14 mouse cellular contexts compared by ENCODE assay signal in genomic region chr8:120731582-120731981, GRCm38 (mm10). TPM values are rescaled to one million over a fixed set of nuclear protein-coding genes. Genes with fewer than 3 reads are reported as not detected.
DNase-seq lines count a peak whose midpoint lies in the region; ATAC-seq and TF ChIP-seq lines count a peak whose summit lies in the region.
"Had no signal": no experiment of that assay in that cellular context is flagged by ENCODE, and none has a peak within 500 bp of the region (broad histone marks: within the 10 kb centered on the region; RNA-seq: fewer than 3 reads in every experiment).

No protein-coding gene starts in this region.

- H3K9ac ChIP-seq in forebrain, embryonic 14.5 days (ENCODE audit: low read length), result no peak overlapping the region
- H3K9ac ChIP-seq in midbrain, embryonic 14.5 days (replicated peaks; ENCODE audit: low read length), result no peak overlapping the region
- H3K9ac ChIP-seq in intestine, embryonic 15.5 days, result no peak overlapping the region
- H3K9ac ChIP-seq: heart, embryonic 13.5 days; liver, embryonic 13.5 days had no signal

- peak; percentile 62 for DNase-seq in embryo, embryonic 10 days (ENCODE audit: low spot score)
- no peak for DNase-seq in embryo, embryonic 9.5 days (ENCODE audit: extremely low spot score)
- peak; percentile 16 for DNase-seq in forebrain, embryonic 14.5 days (ENCODE audit: low spot score)
- DNase-seq in midbrain, embryonic 14.5 days, result peak; percentile 71
- DNase-seq in gastrocnemius, adult 18-20 months (ENCODE audit: low spot score), result no peak
- DNase-seq in thymus, postnatal 0 days (ENCODE audit: low spot score), result no peak
- DNase-seq: cerebellum, adult 9-10 months; gastrocnemius, postnatal 10 days; liver, embryonic 13.5 days had no signal

- ATAC-seq in forebrain, embryonic 14.5 days, result no peak
- no peak for ATAC-seq in midbrain, embryonic 14.5 days (ENCODE audit: low FRiP score, low TSS enrichment)
- ATAC-seq in intestine, embryonic 15.5 days, result no peak
- ATAC-seq: activated CD4-positive, CD25-positive, alpha-beta regulatory T cell, adult 4 months; inflammation-experienced regulatory T-cells, adult 6 months had no signal

- no peak overlapping the region for H3K4me2 ChIP-seq in forebrain, embryonic 14.5 days (ENCODE audit: low read length)
- peak overlapping the region; percentile 21 for H3K4me2 ChIP-seq in midbrain, embryonic 14.5 days (ENCODE audit: low read length)
- H3K4me2 ChIP-seq in intestine, embryonic 15.5 days (replicated peaks), result no peak overlapping the region
- H3K4me2 ChIP-seq: heart, embryonic 13.5 days; liver, embryonic 13.5 days had no signal

- no peaks in the 10 kb centered on the region for H3K9me3 ChIP-seq in E14TG2a.4 (ENCODE audit: low read length)
- no peaks in the 10 kb centered on the region for H3K9me3 ChIP-seq in forebrain, embryonic 14.5 days (replicated peaks; ENCODE audit: control insufficient read depth, low read length)
- no peaks in the 10 kb centered on the region for H3K9me3 ChIP-seq in midbrain, embryonic 14.5 days (ENCODE audit: control insufficient read depth, low read length)
- H3K9me3 ChIP-seq in intestine, embryonic 15.5 days, result no peaks in the 10 kb centered on the region
- H3K9me3 ChIP-seq: heart, embryonic 13.5 days; liver, embryonic 13.5 days had no signal

- no peak for TF ChIP-seq CTCF in E14TG2a.4 (conservative IDR thresholded peaks at IDR 0.05; ENCODE audit: low read length)

- 35% methylated on average over 14 of the region's 14 CpGs for WGBS in forebrain, embryonic 14.5 days
- WGBS in midbrain, embryonic 14.5 days, result 17% methylated on average over 14 of the region's 14 CpGs
- 42% methylated on average over 14 of the region's 14 CpGs for WGBS in intestine, embryonic 15.5 days

- no peaks in the 10 kb centered on the region for H3K36me3 ChIP-seq in E14TG2a.4 (ENCODE audit: insufficient read depth, low read length)
- H3K36me3 ChIP-seq in forebrain, embryonic 14.5 days (ENCODE audit: control insufficient read depth, insufficient read depth, low read length), result no peaks in the 10 kb centered on the region
- H3K36me3 ChIP-seq in midbrain, embryonic 14.5 days (ENCODE audit: control insufficient read depth, insufficient read depth, low read length), result no peaks in the 10 kb centered on the region
- no peaks in the 10 kb centered on the region for H3K36me3 ChIP-seq in intestine, embryonic 15.5 days
- H3K36me3 ChIP-seq: heart, embryonic 13.5 days; liver, embryonic 13.5 days had no signal

- H3K27me3 ChIP-seq in E14TG2a.4 (ENCODE audit: insufficient read depth, low read length), result peaks cover 66% of the 10 kb centered on the region
- H3K27me3 ChIP-seq in forebrain, embryonic 14.5 days (replicated peaks; ENCODE audit: control insufficient read depth, insufficient read depth, low read length), result peaks cover 16% of the 10 kb centered on the region
- peaks cover 15% of the 10 kb centered on the region for H3K27me3 ChIP-seq in midbrain, embryonic 14.5 days (ENCODE audit: control insufficient read depth, insufficient read depth, low read length)
- peaks cover 6% of the 10 kb centered on the region; the same call in 1 of the 2 replicates for H3K27me3 ChIP-seq in intestine, embryonic 15.5 days (replicated peaks)

- peaks cover 21% of the 10 kb centered on the region for H3K4me1 ChIP-seq in E14TG2a.4 (replicated peaks; ENCODE audit: low read depth, low read length)
- peaks cover 6% of the 10 kb centered on the region for H3K4me1 ChIP-seq in forebrain, embryonic 14.5 days (ENCODE audit: control insufficient read depth, insufficient read depth, low read length)
- H3K4me1 ChIP-seq in midbrain, embryonic 14.5 days (ENCODE audit: control insufficient read depth, insufficient read depth, low read length), result 0 out of 2 replicates have a peak, but pooled peaks cover 3% of the 10 kb centered on the region
- H3K4me1 ChIP-seq in intestine, embryonic 15.5 days (replicated peaks), result peaks cover 15% of the 10 kb centered on the region

- 0 out of 2 replicates have a peak overlapping the region, but pooled peaks have one; percentile 26 for H3K4me3 ChIP-seq in E14TG2a.4 (replicated peaks; ENCODE audit: low read length)
- no peak overlapping the region for H3K4me3 ChIP-seq in forebrain, embryonic 14.5 days (ENCODE audit: low read depth, low read length)
- H3K4me3 ChIP-seq in midbrain, embryonic 14.5 days (replicated peaks; ENCODE audit: low read depth, low read length), result no peak overlapping the region
- H3K4me3 ChIP-seq in intestine, embryonic 15.5 days (replicated peaks), result no peak overlapping the region
- H3K4me3 ChIP-seq: heart, embryonic 13.5 days; liver, embryonic 13.5 days had no signal

- H3K27ac ChIP-seq in forebrain, embryonic 14.5 days (ENCODE audit: low read depth, low read length), result no peak overlapping the region
- H3K27ac ChIP-seq in midbrain, embryonic 14.5 days (replicated peaks; ENCODE audit: low read depth, low read length), result no peak overlapping the region
- H3K27ac ChIP-seq in intestine, embryonic 15.5 days, result no peak overlapping the region
- H3K27ac ChIP-seq: heart, embryonic 13.5 days; liver, embryonic 13.5 days had no signal

RNA-seq across cellular contexts. Expression of gene Irf8, which starts 4.6 kb away (rescaled TPM):
- polyA plus RNA-seq in forebrain, embryonic 14.5 days (2014; fragmentation: Nextera tagmentation; extraction: Ambion mirVana), result 2.0 and 4.1 TPM in 2 replicates
- polyA plus RNA-seq in midbrain, embryonic 14.5 days (2014; fragmentation: Nextera tagmentation; extraction: Ambion mirVana), result 2.0 and 4.0 TPM in 2 replicates
- total RNA-seq in gastrocnemius, adult 18-20 months (2021), result 1 to 10 TPM; 7.6 to 9.0 TPM
- 41.9 and 46.6 TPM in 2 replicates for polyA plus RNA-seq in intestine, embryonic 15.5 days (2015; fragmentation: Nextera tagmentation; extraction: Ambion mirVana)
- 77.8 and 82.4 TPM in 2 replicates for polyA plus RNA-seq in thymus, postnatal 0 days (2015; fragmentation: Nextera tagmentation; extraction: Ambion mirVana)

Comparison
In these comparisons a context has a peak if more than half of its experiments do, and no peak if none do; other contexts are left out.
1. DNase-seq: peak in embryo, embryonic 10 days (single experiment), forebrain, embryonic 14.5 days (single experiment) and midbrain, embryonic 14.5 days (single experiment); none in embryo, embryonic 9.5 days (single experiment), gastrocnemius, adult 18-20 months (single experiment) and thymus, postnatal 0 days (single experiment).